Mouse (Mus musculus) kidney, embryonic 14.5 days (tissue): ENCODE data around the gene Ubn2. TPM values are rescaled to one million over a fixed set of nuclear protein-coding genes. Genes with fewer than 3 reads are reported as not detected.
"Not testable (repeated sequence)": the region's sequence is repeated elsewhere in the genome, so short reads cannot be mapped to it uniquely, and the experiment has no call there.

Experiments used
- ATAC-seq: fragments of 200-750 bp; cut with Nextera tagmentation; 2 replicates; pipeline ENCODE4 v1.8.0; 2017; ENCODE audit warnings: moderate number of reproducible peaks, mild to moderate bottlenecking, moderate TSS enrichment, moderate library complexity; ENCODE audit not compliant: low FRiP score, low TSS enrichment
- H3K27ac ChIP-seq: fragments of 300-500 bp; sonication (generic); 2 replicates; pipeline ENCODE4 v1.5.1; 2014; ENCODE audit warnings: low read depth, mild to moderate bottlenecking, low read length, moderate library complexity, mixed read lengths
- H3K27me3 ChIP-seq: fragments of 300-500 bp; sonication (generic); 2 replicates; pipeline ENCODE4 v1.6.1; 2014; ENCODE audit warnings: mild to moderate bottlenecking, low read length; ENCODE audit not compliant: control insufficient read depth, insufficient read depth
- H3K36me3 ChIP-seq: fragments of 300-500 bp; sonication (generic); 2 replicates; pipeline ENCODE4 v1.6.1; 2014; ENCODE audit warnings: low read length, mixed read lengths; ENCODE audit not compliant: control insufficient read depth, insufficient read depth
- H3K4me1 ChIP-seq: fragments of 300-500 bp; sonication (generic); 2 replicates; pipeline ENCODE4 v1.6.1; 2014; ENCODE audit warnings: low read length, mixed read lengths; ENCODE audit not compliant: control insufficient read depth, insufficient read depth
- H3K4me2 ChIP-seq: fragments of 300-500 bp; sonication (generic); replicated peaks from 2 replicates; pipeline ENCODE4 v1.6.1; 2014; ENCODE audit warnings: low read depth, mild to moderate bottlenecking, low read length
- H3K4me3 ChIP-seq: fragments of 300-500 bp; sonication (generic); 2 replicates; pipeline ENCODE4 v1.5.1; 2014; ENCODE audit warnings: mild to moderate bottlenecking, low read length
- H3K9ac ChIP-seq: fragments of 300-500 bp; sonication (generic); 2 replicates; pipeline ENCODE4 v1.6.1; 2014; ENCODE audit warnings: low read depth, mild to moderate bottlenecking, low read length, moderate library complexity
- H3K9me3 ChIP-seq: fragments of 300-500 bp; sonication (generic); 2 replicates; pipeline ENCODE4 v1.6.1; 2016; ENCODE audit warnings: low read length; ENCODE audit not compliant: control insufficient read depth
- WGBS: fragments of 180-500 bp; shearing (Covaris S2); extraction: QIAGEN DNeasy Blood & Tissue Kit; methylation state at CpG from one replicate; pipeline ENCODE4 v1.1.7; 2014; 5-methylcytosine and 5-hydroxymethylcytosine counted together
- polyA plus RNA-seq: library from polyadenylated mRNA; unstranded; fragments of >200 nt; fragmentation: Nextera tagmentation; extraction: Ambion mirVana; gene quantifications from 2 replicates; pipeline ENCODE4 v1.2.1, GENCODE M21; 2014

Gene Ubn2
- 16.2 and 19.9 TPM in 2 replicates for polyA plus RNA-seq

GRCm38 (mm10) chr6:38433261-38434033 lies at the start of gene Ubn2:
Gene Ubn2, plus strand, starts transcription at chr6:38433950.
- H3K9me3 ChIP-seq = no peaks in the 10 kb centered on the region
- H3K27me3 ChIP-seq = no peaks in the 10 kb centered on the region
- H3K27ac ChIP-seq = peak within 1 kb of the TSS; percentile 98
- ATAC-seq = peak; percentile 98
- H3K4me1 ChIP-seq = 0 out of 2 replicates have a peak, but pooled peaks cover 8% of the 10 kb centered on the region
- under 1% methylated on average over 64 of the region's 64 CpGs for WGBS
- H3K4me3 ChIP-seq = peak within 1 kb of the TSS; percentile 97
- no peaks in the 10 kb centered on the region for H3K36me3 ChIP-seq
- peak within 1 kb of the TSS; percentile 91 for H3K9ac ChIP-seq
- H3K4me2 ChIP-seq = peak within 1 kb of the TSS; percentile 77

- no peak for ATAC-seq
- Histone ChIP-seq H3K4me1 (no peaks in the 10 kb centered on the region), H3K36me3 (peaks cover 4% of the 10 kb centered on the region; the same call in 1 of the 2 replicates), H3K4me3 (no peak overlapping the region), H3K4me2 (no peak overlapping the region), H3K27me3 (no peaks in the 10 kb centered on the region), H3K9me3 (no peaks in the 10 kb centered on the region), H3K9ac (no peak overlapping the region), H3K27ac (no peak overlapping the region)
- WGBS = 82% methylated on average over 3 of the region's 3 CpGs
Observed at GRCm38 (mm10) chr6:38389671-38390070, 44.1 kb upstream of the Ubn2 start.

GRCm38 (mm10) chr6:38432457-38432856 lies 1.3 kb upstream of the Ubn2 start:
- ATAC-seq, H3K4me1 ChIP-seq, H3K9ac ChIP-seq, H3K27me3 ChIP-seq, H3K27ac ChIP-seq, H3K9me3 ChIP-seq, H3K36me3 ChIP-seq: not testable (repeated sequence)
- H3K4me2 ChIP-seq = peak overlapping the region; percentile 77
- peak overlapping the region; percentile 97; the same call in 1 of the 2 replicates for H3K4me3 ChIP-seq
- 78% methylated on average over 5 of the region's 5 CpGs for WGBS

GRCm38 (mm10) chr6:38434055-38435023 lies 589 bp downstream of the Ubn2 start:
- H3K27ac ChIP-seq = peak overlapping the region; percentile 98
- under 1% methylated on average over 63 of the region's 118 CpGs for WGBS
- peak overlapping the region; percentile 97 for H3K4me3 ChIP-seq
- 0 out of 2 replicates have a peak, but pooled peaks cover 8% of the 10 kb centered on the region for H3K4me1 ChIP-seq
- H3K9ac ChIP-seq = peak overlapping the region; percentile 91
- peak overlapping the region; percentile 77 for H3K4me2 ChIP-seq
- ATAC-seq = peak; percentile 82
- no peaks in the 10 kb centered on the region for H3K36me3 ChIP-seq
- no peaks in the 10 kb centered on the region for H3K9me3 ChIP-seq
- no peaks in the 10 kb centered on the region for H3K27me3 ChIP-seq

GRCm38 (mm10) chr6:38443842-38444241 lies 10.1 kb downstream of the Ubn2 start:
- Histone ChIP-seq H3K27ac (no peak overlapping the region), H3K27me3 (no peaks in the 10 kb centered on the region), H3K4me2 (no peak overlapping the region), H3K36me3 (peaks cover 15% of the 10 kb centered on the region), H3K9ac (no peak overlapping the region), H3K4me3 (no peak overlapping the region), H3K4me1 (no peaks in the 10 kb centered on the region), H3K9me3 (no peaks in the 10 kb centered on the region)
- 94% methylated on average over 3 of the region's 3 CpGs for WGBS
- no peak for ATAC-seq

GRCm38 (mm10) chr6:38448295-38448694 lies 14.5 kb downstream of the Ubn2 start:
- Histone ChIP-seq H3K27me3 (no peaks in the 10 kb centered on the region), H3K9me3 (no peaks in the 10 kb centered on the region), H3K4me1 (no peaks in the 10 kb centered on the region), H3K36me3 (peaks cover 21% of the 10 kb centered on the region; the same call in 1 of the 2 replicates), H3K9ac (no peak overlapping the region), H3K4me3 (no peak overlapping the region), H3K27ac (no peak overlapping the region), H3K4me2 (no peak overlapping the region)
- WGBS = 92% methylated on average over 2 of the region's 2 CpGs
- no peak for ATAC-seq

GRCm38 (mm10) chr6:38453049-38453448 lies 19.3 kb downstream of the Ubn2 start:
- Histone ChIP-seq H3K27me3 (no peaks in the 10 kb centered on the region), H3K9ac (no peak overlapping the region), H3K9me3 (no peaks in the 10 kb centered on the region), H3K27ac (no peak overlapping the region), H3K36me3 (peaks cover 31% of the 10 kb centered on the region; the same call in 1 of the 2 replicates), H3K4me1 (no peaks in the 10 kb centered on the region), H3K4me2 (no peak overlapping the region), H3K4me3 (no peak overlapping the region)
- WGBS = 92% methylated on average over 4 of the region's 4 CpGs
- ATAC-seq = no peak

- H3K27me3 ChIP-seq, ATAC-seq, H3K9ac ChIP-seq, H3K9me3 ChIP-seq, H3K27ac ChIP-seq, H3K4me2 ChIP-seq, H3K4me3 ChIP-seq, H3K4me1 ChIP-seq: not testable (repeated sequence)
- peaks cover 36% of the 10 kb centered on the region; the same call in 1 of the 2 replicates for H3K36me3 ChIP-seq
Observed at GRCm38 (mm10) chr6:38456425-38456824, 22.7 kb downstream of the Ubn2 start.
